Mouse (Mus musculus): ENCODE results near the gene P4hb.

P4hb gene

GRCm38 (mm10) chr11:120572752-120573584 is at the start of gene P4hb:
TSS of gene P4hb (minus strand) at chr11:120573253.
- peak; percentile 99 for DNase-seq

DNA sequence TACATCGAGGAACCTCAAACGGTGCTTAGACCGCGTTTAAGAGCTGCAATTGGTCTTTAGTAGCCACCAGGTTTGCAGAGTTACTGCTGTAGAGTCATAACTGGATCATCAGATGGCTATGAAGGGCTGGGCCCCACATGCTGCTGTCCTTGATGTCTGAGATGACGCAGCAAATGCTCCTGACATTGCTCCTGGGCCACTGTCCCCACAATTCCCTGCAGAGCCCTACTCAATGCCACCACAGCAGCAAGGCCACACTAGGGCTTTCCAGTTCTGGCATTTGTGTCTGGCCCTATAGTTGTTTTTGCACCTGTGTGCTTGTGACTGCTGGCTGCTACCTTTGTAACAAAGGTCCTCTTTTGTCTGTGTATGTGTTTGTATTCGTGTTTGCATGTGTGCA is 49.8 kb upstream of the P4hb start:
- DNase-seq = no peak

- DNase-seq = no peak
Measured at GRCm38 (mm10) chr11:120620195-120620594, 47.1 kb upstream of the P4hb start.

GRCm38 (mm10) chr11:120618619-120619535 is 45.8 kb upstream of the P4hb start:
- DNase-seq = no peak

GRCm38 (mm10) chr11:120617519-120618112 is 44.6 kb upstream of the P4hb start, which contains the start of gene Pcyt2:
TSS of gene Pcyt2 (minus strand) at chr11:120617936.
- DNase-seq = peak; percentile 97

DNA sequence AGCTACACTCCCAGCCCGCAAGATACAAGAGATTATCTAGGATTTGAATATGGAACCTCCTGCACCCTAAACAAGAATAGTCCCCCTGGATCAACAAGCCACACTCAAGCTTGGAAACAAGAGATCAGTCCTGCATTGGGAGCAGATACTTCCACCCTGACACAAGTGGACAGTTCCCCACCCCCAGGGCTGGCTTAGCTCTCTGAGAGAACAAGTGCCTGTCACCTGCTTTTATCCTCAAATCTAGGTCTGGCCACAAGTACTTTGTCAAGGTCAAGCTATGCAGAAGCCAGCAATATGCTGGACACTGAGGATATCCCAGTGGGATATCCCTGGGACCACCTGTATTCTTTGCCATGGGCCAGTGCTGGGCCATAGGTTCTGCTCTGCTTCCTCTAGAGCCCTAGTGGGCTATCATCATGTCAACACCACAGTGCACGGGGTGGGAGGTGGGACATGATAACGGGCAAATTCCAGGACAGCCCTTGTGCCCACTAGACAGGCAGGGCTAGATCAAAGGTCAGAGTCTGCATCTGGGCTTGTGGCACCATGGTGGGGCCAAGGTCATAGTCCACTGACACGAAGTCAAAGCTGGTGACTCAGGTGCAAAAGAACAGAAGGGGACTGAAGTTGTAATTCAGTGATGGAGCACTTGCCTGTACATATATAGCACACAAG is 43.7 kb upstream of the P4hb start:
- peak; percentile 48 for DNase-seq

DNA sequence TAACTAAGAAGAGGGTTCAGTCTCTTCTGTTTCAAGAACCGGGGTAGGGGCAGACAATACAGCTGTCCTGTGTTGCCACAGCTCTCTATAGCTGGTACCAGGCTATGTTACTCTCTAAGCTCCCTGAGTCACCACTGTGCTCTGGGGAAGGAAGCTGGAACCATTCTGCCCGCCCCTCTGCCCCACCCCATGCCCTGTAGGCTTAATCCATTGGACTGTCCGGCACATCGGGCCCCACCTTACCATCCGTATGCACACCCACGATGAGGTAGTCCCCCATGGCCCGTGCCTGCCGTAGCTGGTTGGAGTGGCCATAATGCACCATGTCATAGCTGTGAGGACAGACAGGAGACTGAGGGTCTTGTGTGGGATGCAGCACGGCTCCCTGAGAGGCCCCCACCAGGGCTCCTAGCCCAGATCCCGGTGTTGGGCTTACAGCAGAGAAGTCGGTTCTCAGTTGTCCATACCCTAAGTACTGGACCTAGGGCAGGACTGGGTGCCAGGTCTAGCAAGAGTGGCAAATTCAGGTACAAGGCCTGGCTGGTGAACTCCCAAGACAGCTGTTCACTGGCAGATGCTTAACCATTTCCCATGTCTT is 42.7 kb upstream of the P4hb start:
- DNase-seq = no peak

GRCm38 (mm10) chr11:120615167-120615566 is 42.1 kb upstream of the P4hb start:
- no peak for DNase-seq

GRCm38 (mm10) chr11:120613976-120614375 is 40.9 kb upstream of the P4hb start:
- DNase-seq = no peak

- DNase-seq = no peak
Measured at GRCm38 (mm10) chr11:120613481-120613972, 40.5 kb upstream of the P4hb start.

- peak; percentile 80 for DNase-seq
Measured at GRCm38 (mm10) chr11:120612763-120613162, 39.7 kb upstream of the P4hb start.

DNA sequence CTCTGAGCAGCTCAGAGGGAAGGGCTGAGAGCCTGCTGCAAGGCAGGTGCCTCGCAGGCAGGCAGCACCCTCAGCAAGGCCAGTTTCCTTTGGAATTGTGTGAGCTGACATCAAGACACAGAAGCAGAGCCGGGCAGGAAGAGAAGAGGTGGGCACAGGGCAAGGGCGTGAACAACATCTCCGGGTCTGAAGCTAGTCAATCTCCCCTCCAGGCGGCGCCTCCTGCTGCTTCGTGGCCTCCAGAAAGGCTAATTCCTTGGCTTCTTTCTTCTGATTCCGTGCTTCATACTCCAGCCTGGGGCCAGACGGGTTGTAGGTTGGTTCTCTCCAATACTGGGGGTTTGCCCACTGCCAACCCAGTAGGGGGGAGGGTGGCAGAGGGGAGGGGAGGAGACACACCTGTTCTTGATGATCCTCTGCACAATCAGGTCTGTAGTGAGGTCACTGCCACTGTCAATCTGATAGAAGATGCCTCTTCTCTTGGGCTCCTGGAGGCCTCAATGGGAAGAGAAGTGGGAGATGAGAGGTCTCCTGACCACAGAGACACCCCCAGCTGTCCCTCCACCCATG is 37.5 kb upstream of the P4hb start:
- no peak for DNase-seq

GRCm38 (mm10) chr11:120609250-120609649 is 36.2 kb upstream of the P4hb start:
- peak; percentile 63 for DNase-seq

DNA sequence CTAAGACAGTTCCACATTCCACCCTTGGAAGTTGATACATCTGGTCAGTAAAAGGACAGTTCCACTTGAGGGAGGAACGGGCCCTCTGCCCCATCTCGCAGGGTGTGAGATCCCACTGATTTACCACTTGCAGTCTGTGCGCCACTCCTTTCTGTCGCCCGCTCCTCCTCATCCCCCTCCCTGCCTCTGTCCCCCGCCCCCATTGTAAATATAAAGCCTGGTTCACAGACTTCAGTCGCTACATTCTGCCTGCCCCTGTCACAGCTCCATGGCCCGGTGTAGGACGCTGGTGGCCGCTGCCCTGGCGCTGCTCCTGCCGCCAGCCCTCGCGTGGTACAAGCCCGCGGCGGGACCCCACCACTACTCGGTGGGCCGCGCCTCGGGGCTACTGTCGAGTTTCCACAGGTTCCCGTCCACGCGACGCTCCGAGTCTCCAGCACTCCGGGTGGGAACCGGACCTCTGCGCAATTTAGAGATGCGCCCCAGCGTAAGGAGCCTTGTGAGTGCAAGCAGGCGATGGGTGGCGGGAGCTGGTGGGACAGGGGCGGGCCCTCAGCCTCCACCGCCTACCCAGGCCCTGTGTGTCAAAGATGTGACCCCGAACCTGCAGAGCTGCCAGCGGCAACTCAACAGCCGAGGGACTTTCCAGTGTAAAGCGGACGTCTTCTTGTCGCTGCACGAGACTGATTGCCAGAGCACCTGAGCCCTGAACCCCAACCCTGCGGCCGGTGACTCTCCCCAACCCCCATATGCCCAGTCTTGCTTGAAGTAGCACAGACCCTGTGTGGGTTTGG is 35.4 kb upstream of the P4hb start, which contains the start of gene Npb:
TSS of gene Npb (plus strand) at position 237 of the 794 bp plus-strand sequence.
- DNase-seq = no peak

DNA sequence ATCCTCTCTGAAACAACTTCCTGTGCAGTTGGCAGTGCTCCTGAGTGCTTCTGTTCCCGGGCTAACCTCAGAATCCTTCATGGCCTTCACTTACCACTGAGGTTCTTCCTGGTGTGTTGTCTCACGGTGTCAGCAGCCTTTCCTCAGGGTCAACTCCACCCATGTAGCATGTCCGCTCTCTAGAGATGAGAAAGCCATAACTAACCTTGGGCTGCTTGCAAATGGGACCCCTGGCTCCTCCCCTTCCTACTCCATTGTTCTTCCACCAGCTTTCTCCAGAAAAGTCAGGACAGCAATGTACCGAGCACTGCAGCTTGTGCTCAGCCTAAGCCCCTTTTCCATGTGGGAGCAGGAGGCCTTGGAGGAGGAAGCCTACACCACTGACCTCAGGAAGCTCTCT is 33.7 kb upstream of the P4hb start:
- DNase-seq = no peak

DNA sequence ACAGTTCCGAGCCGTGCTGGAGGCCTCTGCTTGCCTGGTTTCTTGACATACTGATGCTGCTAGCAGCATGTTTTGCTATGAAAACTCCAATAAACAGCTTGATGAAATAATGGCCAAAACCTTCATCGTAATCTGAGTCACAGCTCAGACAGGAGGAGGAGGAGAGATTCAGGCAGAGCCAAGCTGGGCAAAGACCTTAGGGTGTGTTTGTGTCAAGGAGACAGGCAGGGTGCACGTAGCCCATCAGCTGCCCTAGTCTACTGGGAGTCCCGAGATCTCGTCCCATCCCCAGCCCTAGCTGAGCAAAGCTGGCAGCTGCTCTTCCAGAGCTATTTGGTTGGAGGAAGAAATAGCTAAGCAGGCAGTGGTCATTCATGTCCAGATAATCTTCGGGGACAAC is 32.6 kb upstream of the P4hb start:
- no peak for DNase-seq

GRCm38 (mm10) chr11:120603545-120603944 is 30.5 kb upstream of the P4hb start:
- peak; percentile 62 for DNase-seq

DNA sequence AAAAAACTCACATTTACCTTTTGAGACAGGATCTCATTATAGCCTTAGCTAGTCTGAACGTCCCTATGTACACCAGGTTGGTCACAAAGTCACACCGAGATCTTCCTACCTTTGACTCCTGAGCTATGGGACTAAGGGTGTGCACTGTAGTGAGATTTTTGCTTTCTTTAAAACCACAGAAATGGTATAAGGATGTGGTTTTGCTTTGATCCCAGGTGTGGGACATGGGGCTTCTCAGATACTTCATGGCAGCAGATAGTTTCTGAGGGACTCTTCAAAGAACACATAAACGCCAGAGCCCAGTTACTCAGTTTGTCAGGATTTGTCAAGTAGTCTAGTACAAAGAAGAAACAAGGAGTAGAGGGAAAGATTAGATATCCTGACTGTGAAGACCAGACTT is 27.7 kb upstream of the P4hb start:
- DNase-seq = no peak

- no peak for DNase-seq
Measured at GRCm38 (mm10) chr11:120598990-120599549, 26.0 kb upstream of the P4hb start.

DNA sequence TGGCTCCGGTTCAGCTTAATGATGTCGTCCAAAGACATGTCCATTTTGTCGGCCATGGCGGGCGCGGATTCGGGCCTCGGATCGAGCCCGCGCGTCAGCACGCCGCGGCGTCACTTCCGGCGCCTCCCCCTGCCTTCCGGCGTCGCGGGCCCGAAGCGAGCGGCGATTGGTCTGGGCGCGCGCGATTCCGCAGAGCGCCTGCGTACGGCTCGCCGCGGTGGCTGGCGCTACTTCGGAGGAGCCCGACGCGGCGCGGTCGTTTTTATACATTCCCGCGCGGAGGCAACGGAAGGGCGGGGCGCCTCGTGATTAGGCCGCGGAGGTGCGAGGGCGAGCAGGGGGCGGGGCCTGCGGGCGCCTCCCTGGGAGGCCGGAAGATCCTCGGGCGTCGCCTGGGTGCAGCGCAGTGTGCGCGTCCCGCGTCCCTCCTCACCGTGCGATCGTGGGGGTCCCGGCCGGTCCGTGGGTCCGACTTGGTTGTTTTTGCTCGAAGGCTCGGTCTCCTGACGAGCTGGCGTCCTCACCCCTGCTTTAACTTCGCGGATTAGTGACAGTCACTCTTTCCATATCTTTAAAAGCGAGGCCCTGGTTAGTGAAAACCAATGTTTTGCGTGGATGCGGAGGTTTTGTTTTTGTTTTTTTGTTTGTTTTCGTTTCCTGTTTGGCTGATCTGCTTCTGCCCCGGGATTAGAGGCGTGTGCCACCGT is 25.4 kb upstream of the P4hb start, which contains the start of the genes Alyref and Anapc11:
TSS of gene Alyref (minus strand) at position 83 of the 707 bp plus-strand sequence.
TSS of gene Anapc11 (plus strand) at position 139 of the 707 bp plus-strand sequence.
- peak; percentile 97 for DNase-seq

All from liver (tissue).